Mouse (Mus musculus) forebrain, postnatal 0 days (tissue): ENCODE measurements at regions not wholly inside any gene's neighbourhood (a gene's known extent, or its start where the extent isn't known, plus 50 kb on each side); places are given as distances from the start of the nearest gene placed in this dataset.
A peak's percentile ranks its signal among the peaks of the same experiment; 100 is the strongest.

Experiments
- ATAC-seq: fragments of 200-750 bp; cut with Nextera tagmentation; 2 replicates; pipeline ENCODE4 v1.8.0; 2017; ENCODE audit warnings: mild to moderate bottlenecking, moderate library complexity
- DNase-seq: peaks from one replicate; pipeline ENCODE4 v3.0.0-alpha.2; 2015
- H3K27ac ChIP-seq: fragments of 300-500 bp; sonication (generic); 2 replicates; pipeline ENCODE4 v1.5.1; 2014; ENCODE audit warnings: low read depth, mild to moderate bottlenecking, antibody characterized with exemption, low read length, moderate library complexity, mixed read lengths
- H3K27me3 ChIP-seq: fragments of 300-500 bp; sonication (generic); 2 replicates; pipeline ENCODE4 v1.6.1; 2014; ENCODE audit warnings: mild to moderate bottlenecking, low read length, mixed read lengths; ENCODE audit not compliant: insufficient read depth
- H3K36me3 ChIP-seq: fragments of 300-500 bp; sonication (generic); 2 replicates; pipeline ENCODE4 v1.6.1; 2014; ENCODE audit warnings: mild to moderate bottlenecking, moderate library complexity; ENCODE audit not compliant: insufficient read depth
- H3K4me1 ChIP-seq: fragments of 300-500 bp; sonication (generic); 2 replicates; pipeline ENCODE4 v1.6.1; 2014; ENCODE audit warnings: antibody characterized with exemption; ENCODE audit not compliant: insufficient read depth
- H3K4me2 ChIP-seq: fragments of 300-500 bp; sonication (generic); 2 replicates; pipeline ENCODE4 v1.6.1; 2014; ENCODE audit warnings: low read depth, mild to moderate bottlenecking, moderate library complexity
- H3K4me3 ChIP-seq: fragments of 300-500 bp; sonication (generic); 2 replicates; pipeline ENCODE4 v1.5.1; 2014; ENCODE audit warnings: low read depth, low read length, mixed read lengths
- H3K9ac ChIP-seq: fragments of 300-500 bp; sonication (generic); 2 replicates; pipeline ENCODE4 v1.6.1; 2014; ENCODE audit warnings: mild to moderate bottlenecking
- H3K9me3 ChIP-seq: fragments of 300-500 bp; sonication (generic); 2 replicates; pipeline ENCODE4 v1.6.1; 2016; ENCODE audit warnings: low read length
- CTCF ChIP-seq: sonication (generic); IDR thresholded peaks from 2 replicates; pipeline ENCODE4 v1.5.1; 2016; ENCODE audit warnings: antibody characterized with exemption, control low read depth, low read depth
- WGBS: fragments of 180-500 bp; shearing (Covaris S2); extraction: QIAGEN DNeasy Blood & Tissue Kit; methylation state at CpG from one replicate; pipeline ENCODE4 v1.1.7; 2014; 5-methylcytosine and 5-hydroxymethylcytosine counted together

GRCm38 (mm10) chr12:16434739-16435138 is 176.0 kb downstream of the Lpin1 start:
- ATAC-seq, result no peak
- 28% methylated on average over 1 of the region's 1 CpGs for WGBS
- H3K4me1 ChIP-seq, result no peaks in the 10 kb centered on the region
- H3K4me3 ChIP-seq, result no peak overlapping the region
- no peak overlapping the region for H3K27ac ChIP-seq
- no peaks in the 10 kb centered on the region for H3K9me3 ChIP-seq
- no peaks in the 10 kb centered on the region for H3K36me3 ChIP-seq
- H3K9ac ChIP-seq, result no peak overlapping the region
- no peak overlapping the region for H3K4me2 ChIP-seq
- TF ChIP-seq CTCF, result no peak
- peak; percentile 36 for DNase-seq
- no peaks in the 10 kb centered on the region for H3K27me3 ChIP-seq

DNA sequence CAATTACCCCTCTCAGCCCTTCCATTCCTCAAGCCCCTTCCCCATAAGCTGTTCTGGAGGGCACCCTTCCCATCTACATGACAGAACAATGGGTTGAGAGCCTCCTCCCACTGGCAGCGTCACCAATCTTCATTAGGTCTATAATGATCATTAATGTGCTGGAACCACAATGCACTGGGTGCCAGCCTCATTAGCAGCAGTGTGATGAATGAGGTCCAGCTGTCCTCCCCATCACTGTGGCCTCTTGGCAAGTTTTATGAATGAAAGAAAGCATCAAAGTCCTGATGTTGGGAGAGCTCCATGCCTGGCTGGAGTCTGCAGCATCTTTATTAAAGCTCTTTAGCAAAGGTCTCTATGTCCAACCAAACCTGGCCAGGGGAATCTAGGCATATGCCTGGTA is 176.5 kb downstream of the Lpin1 start:
- no peak overlapping the region for H3K27ac ChIP-seq
- no peaks in the 10 kb centered on the region for H3K9me3 ChIP-seq
- 31% methylated on average over 1 of the region's 1 CpGs for WGBS
- no peaks in the 10 kb centered on the region for H3K4me1 ChIP-seq
- H3K36me3 ChIP-seq, result no peaks in the 10 kb centered on the region
- DNase-seq (peak; percentile 54), ATAC-seq (peak; percentile 83)
- no peak overlapping the region for H3K4me3 ChIP-seq
- no peak overlapping the region for H3K9ac ChIP-seq
- no peaks in the 10 kb centered on the region for H3K27me3 ChIP-seq
- no peak for TF ChIP-seq CTCF
- no peak overlapping the region for H3K4me2 ChIP-seq

- H3K9me3 ChIP-seq, result no peaks in the 10 kb centered on the region
- no peaks in the 10 kb centered on the region for H3K36me3 ChIP-seq
- no peaks in the 10 kb centered on the region for H3K27me3 ChIP-seq
- H3K4me1 ChIP-seq, result no peaks in the 10 kb centered on the region
- 82% methylated on average over 5 of the region's 5 CpGs for WGBS
- DNase-seq, result no peak
- H3K9ac ChIP-seq, result no peak overlapping the region
- no peak overlapping the region for H3K4me3 ChIP-seq
- no peak overlapping the region for H3K4me2 ChIP-seq
- no peak for TF ChIP-seq CTCF
- H3K27ac ChIP-seq, result no peak overlapping the region
- ATAC-seq, result no peak
Observed at GRCm38 (mm10) chr12:16425980-16426379, 184.8 kb downstream of the Lpin1 start.

DNA sequence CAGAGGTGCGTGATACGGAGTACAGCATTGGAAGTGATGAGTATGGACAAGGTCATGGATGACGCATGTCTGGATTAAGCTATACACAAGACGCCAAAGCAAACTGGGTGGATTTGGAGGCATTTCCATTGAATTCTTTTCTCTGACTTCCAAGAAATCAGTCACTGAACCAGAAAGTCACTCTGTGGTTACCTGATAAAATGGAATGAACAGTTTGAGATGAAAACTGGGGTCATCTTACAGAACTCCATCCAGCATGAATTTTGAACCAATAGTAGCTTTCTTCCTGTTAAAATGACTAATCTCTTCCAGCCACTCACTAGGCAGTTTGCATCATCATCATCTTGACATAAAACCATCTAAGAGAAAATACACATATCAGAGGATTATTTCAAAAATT is 186.2 kb downstream of the Lpin1 start:
- 95% methylated on average over 4 of the region's 4 CpGs for WGBS
- no peak overlapping the region for H3K4me2 ChIP-seq
- no peak overlapping the region for H3K9ac ChIP-seq
- DNase-seq (no peak), ATAC-seq (no peak)
- H3K4me1 ChIP-seq, result no peaks in the 10 kb centered on the region
- H3K4me3 ChIP-seq, result no peak overlapping the region
- H3K9me3 ChIP-seq, result no peaks in the 10 kb centered on the region
- no peak for TF ChIP-seq CTCF
- no peak overlapping the region for H3K27ac ChIP-seq
- no peaks in the 10 kb centered on the region for H3K27me3 ChIP-seq
- H3K36me3 ChIP-seq, result no peaks in the 10 kb centered on the region

GRCm38 (mm10) chr12:16395720-16396119 is 215.0 kb downstream of the Lpin1 start:
- ATAC-seq (no peak), DNase-seq (no peak)
- H3K4me3 ChIP-seq, result no peak overlapping the region
- no peak overlapping the region for H3K27ac ChIP-seq
- H3K4me1 ChIP-seq, result no peaks in the 10 kb centered on the region
- 0 out of 2 replicates have a peak, but pooled peaks cover 4% of the 10 kb centered on the region for H3K9me3 ChIP-seq
- H3K9ac ChIP-seq, result no peak overlapping the region
- no peak for TF ChIP-seq CTCF
- WGBS, result 70% methylated on average over 2 of the region's 2 CpGs
- no peaks in the 10 kb centered on the region for H3K27me3 ChIP-seq
- H3K4me2 ChIP-seq, result no peak overlapping the region
- no peaks in the 10 kb centered on the region for H3K36me3 ChIP-seq

- Histone ChIP-seq H3K9ac (no peak overlapping the region), H3K36me3 (no peaks in the 10 kb centered on the region), H3K4me2 (no peak overlapping the region), H3K9me3 (0 out of 2 replicates have a peak, but pooled peaks cover 4% of the 10 kb centered on the region), H3K27me3 (no peaks in the 10 kb centered on the region), H3K4me3 (no peak overlapping the region), H3K4me1 (no peaks in the 10 kb centered on the region), H3K27ac (no peak overlapping the region)
- DNase-seq (no peak), ATAC-seq (no peak)
- TF ChIP-seq CTCF, result no peak
Observed at GRCm38 (mm10) chr12:16392851-16393250, 217.9 kb downstream of the Lpin1 start.

- H3K4me3 ChIP-seq, result no peak overlapping the region
- no peak overlapping the region for H3K9ac ChIP-seq
- no peaks in the 10 kb centered on the region for H3K4me1 ChIP-seq
- 0 out of 2 replicates have a peak, but pooled peaks cover 4% of the 10 kb centered on the region for H3K9me3 ChIP-seq
- WGBS, result 61% methylated on average over 5 of the region's 5 CpGs
- H3K36me3 ChIP-seq, result no peaks in the 10 kb centered on the region
- no peak overlapping the region for H3K27ac ChIP-seq
- ATAC-seq, result peak; percentile 79
- DNase-seq, result peak; percentile 86
- TF ChIP-seq CTCF, result no peak
- H3K4me2 ChIP-seq, result no peak overlapping the region
- H3K27me3 ChIP-seq, result no peaks in the 10 kb centered on the region
Observed at GRCm38 (mm10) chr12:16391630-16392269, 219.0 kb downstream of the Lpin1 start.
